Mouse (Mus musculus): ENCODE results near the gene Tle4. TPM values are rescaled to one million over a fixed set of nuclear protein-coding genes. Genes with fewer than 3 reads are reported as not detected.

The Tle4 gene
- polyA plus RNA-seq, 1 experiment: 0.76 TPM

- H3K36me3 ChIP-seq (ENCODE audit: control insufficient read depth, insufficient read depth): no peaks in the 10 kb centered on the region
- no peak overlapping the region for H3ac ChIP-seq (ENCODE audit: control insufficient read depth, insufficient read length)
- no peak for TF ChIP-seq TCF12 (IDR thresholded peaks at IDR 0.05; ENCODE audit: insufficient read depth, poor library complexity, severe bottlenecking)
- no peak for TF ChIP-seq MYOD1 (IDR thresholded peaks at IDR 0.05; ENCODE audit: control insufficient read depth in 1 of 3, insufficient read length in 2 of 3, low read depth in 2 of 3)
- TF ChIP-seq E2F4 (IDR thresholded peaks at IDR 0.05; ENCODE audit: insufficient read depth): no peak
- no peak for TF ChIP-seq CEBPB (IDR thresholded peaks at IDR 0.05; ENCODE audit: insufficient read depth, poor library complexity, severe bottlenecking)
- no peak for TF ChIP-seq MYOG (IDR thresholded peaks at IDR 0.05; ENCODE audit: control insufficient read depth in 1 of 3, insufficient read depth in 1 of 3, insufficient read length in 2 of 3, low read depth in 2 of 3)
- no peak for TF ChIP-seq POLR2AphosphoS2 (IDR thresholded peaks at IDR 0.05; ENCODE audit: insufficient read length, low read depth)
- TF ChIP-seq TCF3 (IDR thresholded peaks at IDR 0.05; ENCODE audit: insufficient read length, low read depth): no peak
- no peak for TF ChIP-seq SRF (IDR thresholded peaks at IDR 0.05; ENCODE audit: control insufficient read depth, insufficient read length, low read depth)
- H3K79me2 ChIP-seq (ENCODE audit: control insufficient read depth, insufficient read depth): no peaks in the 10 kb centered on the region
- no peak overlapping the region for H3K4me3 ChIP-seq
- H3K4me2 ChIP-seq (ENCODE audit: low read depth): no peak overlapping the region
- no peaks in the 10 kb centered on the region for H3K27me3 ChIP-seq (ENCODE audit: control insufficient read depth, insufficient read depth, insufficient read length)
Measured at GRCm38 (mm10) chr19:14594537-14594936, 3.3 kb downstream of the Tle4 start.

- TF ChIP-seq TCF3 (IDR thresholded peaks at IDR 0.05; ENCODE audit: insufficient read length, low read depth) (no peak), POLR2A (IDR thresholded peaks at IDR 0.05; ENCODE audit: insufficient read length, low read depth) (no peak), POLR2AphosphoS2 (IDR thresholded peaks at IDR 0.05; ENCODE audit: insufficient read length, low read depth) (no peak), TCF12 (IDR thresholded peaks at IDR 0.05; ENCODE audit: insufficient read depth, poor library complexity, severe bottlenecking) (no peak), MYOD1 (IDR thresholded peaks at IDR 0.05; ENCODE audit: control insufficient read depth in 1 of 3, insufficient read length in 2 of 3, low read depth in 2 of 3) (no peak), REST (IDR thresholded peaks at IDR 0.05; ENCODE audit: insufficient read depth, insufficient read length) (no peak), MYOG (IDR thresholded peaks at IDR 0.05; ENCODE audit: control insufficient read depth in 1 of 3, insufficient read depth in 1 of 3, insufficient read length in 2 of 3, low read depth in 2 of 3) (no peak), SRF (IDR thresholded peaks at IDR 0.05; ENCODE audit: control insufficient read depth, insufficient read length, low read depth) (no peak), CEBPB (IDR thresholded peaks at IDR 0.05; ENCODE audit: insufficient read depth, poor library complexity, severe bottlenecking) (no peak), USF1 (IDR thresholded peaks at IDR 0.05; ENCODE audit: low read depth) (no peak), MAX (IDR thresholded peaks at IDR 0.05; ENCODE audit: low read depth) (no peak), E2F4 (IDR thresholded peaks at IDR 0.05; ENCODE audit: insufficient read depth) (no peak)
- H3K4me2 ChIP-seq (ENCODE audit: low read depth): no peak overlapping the region
- no peak overlapping the region for H3K4me3 ChIP-seq
- no peak overlapping the region for H3ac ChIP-seq (ENCODE audit: control insufficient read depth, insufficient read length)
- no peaks in the 10 kb centered on the region for H3K79me2 ChIP-seq (ENCODE audit: control insufficient read depth, insufficient read depth)
- no peaks in the 10 kb centered on the region for H3K36me3 ChIP-seq (ENCODE audit: control insufficient read depth, insufficient read depth)
- H3K27me3 ChIP-seq (ENCODE audit: control insufficient read depth, insufficient read depth, insufficient read length): no peaks in the 10 kb centered on the region
Measured at GRCm38 (mm10) chr19:14591809-14592535, 5.9 kb downstream of the Tle4 start.

- Histone ChIP-seq H3K36me3 (ENCODE audit: control insufficient read depth, insufficient read depth) (no peaks in the 10 kb centered on the region), H3K4me2 (ENCODE audit: low read depth) (no peak overlapping the region), H3K27me3 (ENCODE audit: control insufficient read depth, insufficient read depth, insufficient read length) (no peaks in the 10 kb centered on the region), H3K79me2 (ENCODE audit: control insufficient read depth, insufficient read depth) (no peaks in the 10 kb centered on the region), H3ac (ENCODE audit: control insufficient read depth, insufficient read length) (no peak overlapping the region), H3K4me3 (no peak overlapping the region)
- no peak for TF ChIP-seq CEBPB (IDR thresholded peaks at IDR 0.05; ENCODE audit: insufficient read depth, poor library complexity, severe bottlenecking)
- TF ChIP-seq MYOG (IDR thresholded peaks at IDR 0.05; ENCODE audit: control insufficient read depth in 1 of 3, insufficient read depth in 1 of 3, insufficient read length in 2 of 3, low read depth in 2 of 3): no peak
- TF ChIP-seq TCF3 (IDR thresholded peaks at IDR 0.05; ENCODE audit: insufficient read length, low read depth): no peak
- TF ChIP-seq USF1 (IDR thresholded peaks at IDR 0.05; ENCODE audit: low read depth): no peak
- no peak for TF ChIP-seq TCF12 (IDR thresholded peaks at IDR 0.05; ENCODE audit: insufficient read depth, poor library complexity, severe bottlenecking)
- no peak for TF ChIP-seq POLR2A (IDR thresholded peaks at IDR 0.05; ENCODE audit: insufficient read length, low read depth)
- no peak for TF ChIP-seq SRF (IDR thresholded peaks at IDR 0.05; ENCODE audit: control insufficient read depth, insufficient read length, low read depth)
- no peak for TF ChIP-seq MAX (IDR thresholded peaks at IDR 0.05; ENCODE audit: low read depth)
- TF ChIP-seq REST (IDR thresholded peaks at IDR 0.05; ENCODE audit: insufficient read depth, insufficient read length): no peak
- no peak for TF ChIP-seq MYOD1 (IDR thresholded peaks at IDR 0.05; ENCODE audit: control insufficient read depth in 1 of 3, insufficient read length in 2 of 3, low read depth in 2 of 3)
- TF ChIP-seq E2F4 (IDR thresholded peaks at IDR 0.05; ENCODE audit: insufficient read depth): no peak
- no peak for TF ChIP-seq POLR2AphosphoS2 (IDR thresholded peaks at IDR 0.05; ENCODE audit: insufficient read length, low read depth)
Measured at GRCm38 (mm10) chr19:14590154-14590553, 7.7 kb downstream of the Tle4 start.

GRCm38 (mm10) chr19:14588221-14589123, 9.4 kb downstream of the Tle4 start:
- Histone ChIP-seq H3K4me3 (no peak overlapping the region), H3K79me2 (ENCODE audit: control insufficient read depth, insufficient read depth) (no peaks in the 10 kb centered on the region), H3K27me3 (ENCODE audit: control insufficient read depth, insufficient read depth, insufficient read length) (no peaks in the 10 kb centered on the region), H3ac (ENCODE audit: control insufficient read depth, insufficient read length) (no peak overlapping the region), H3K4me2 (ENCODE audit: low read depth) (no peak overlapping the region), H3K36me3 (ENCODE audit: control insufficient read depth, insufficient read depth) (no peaks in the 10 kb centered on the region)
- TF ChIP-seq USF1 (IDR thresholded peaks at IDR 0.05; ENCODE audit: low read depth) (no peak), TCF12 (IDR thresholded peaks at IDR 0.05; ENCODE audit: insufficient read depth, poor library complexity, severe bottlenecking) (no peak), E2F4 (IDR thresholded peaks at IDR 0.05; ENCODE audit: insufficient read depth) (no peak), SRF (IDR thresholded peaks at IDR 0.05; ENCODE audit: control insufficient read depth, insufficient read length, low read depth) (no peak), POLR2A (IDR thresholded peaks at IDR 0.05; ENCODE audit: insufficient read length, low read depth) (no peak), POLR2AphosphoS2 (IDR thresholded peaks at IDR 0.05; ENCODE audit: insufficient read length, low read depth) (no peak), MYOD1 (IDR thresholded peaks at IDR 0.05; ENCODE audit: control insufficient read depth in 1 of 3, insufficient read length in 2 of 3, low read depth in 2 of 3) (no peak), REST (IDR thresholded peaks at IDR 0.05; ENCODE audit: insufficient read depth, insufficient read length) (no peak), MAX (IDR thresholded peaks at IDR 0.05; ENCODE audit: low read depth) (no peak), CEBPB (IDR thresholded peaks at IDR 0.05; ENCODE audit: insufficient read depth, poor library complexity, severe bottlenecking) (no peak), MYOG (IDR thresholded peaks at IDR 0.05; ENCODE audit: control insufficient read depth in 1 of 3, insufficient read depth in 1 of 3, insufficient read length in 2 of 3, low read depth in 2 of 3) (no peak), TCF3 (IDR thresholded peaks at IDR 0.05; ENCODE audit: insufficient read length, low read depth) (no peak)

Data from myocyte (in vitro differentiated cells).